12 mouse cellular contexts compared by ENCODE assay signal in genomic region chr3:105402676-105403075, GRCm38 (mm10). TPM values are rescaled to one million over a fixed set of nuclear protein-coding genes. Genes with fewer than 3 reads are reported as not detected.
DNase-seq lines count a peak whose midpoint lies in the region; ATAC-seq and TF ChIP-seq lines count a peak whose summit lies in the region.
"Had no signal": no experiment of that assay in that cellular context is flagged by ENCODE, and none has a peak within 500 bp of the region (broad histone marks: within the 10 kb centered on the region; RNA-seq: fewer than 3 reads in every experiment).

No protein-coding gene starts in this region.

- no peak for TF ChIP-seq POLR2A in kidney, adult 2 months (IDR thresholded peaks at IDR 0.05; ENCODE audit: low read depth, low read length)

- TF ChIP-seq CTCF in kidney, adult 2 months (conservative IDR thresholded peaks at IDR 0.05; ENCODE audit: insufficient read depth, insufficient read length, low read depth, low read length): no peak

- DNase-seq in kidney, adult 2 months: peak; percentile 62
- DNase-seq in kidney, adult 18-20 months: no peak
- peak; percentile 11 to 38 for DNase-seq in kidney, adult 8-10 months
- no peak for DNase-seq in liver, embryonic 11.5 days (ENCODE audit: low spot score)
- no peak for DNase-seq in yolk sac, embryonic 10.5 days (ENCODE audit: low spot score)
- DNase-seq: heart, postnatal 14 days; left cerebral cortex, postnatal 4 days; right cerebral cortex, postnatal 25 days; thymus, adult 18-20 months had no signal

- WGBS in kidney, adult 2 months: 70% methylated on average over 5 of the region's 5 CpGs
- WGBS in liver, embryonic 11.5 days: 22% methylated on average over 5 of the region's 5 CpGs

- H3K36me3 ChIP-seq in kidney, adult 2 months (ENCODE audit: control insufficient read depth, insufficient read depth, low read length): no peaks in the 10 kb centered on the region
- H3K36me3 ChIP-seq in liver, embryonic 11.5 days (ENCODE audit: control insufficient read depth, insufficient read depth, low read length): no peaks in the 10 kb centered on the region
- H3K36me3 ChIP-seq: embryonic facial prominence, embryonic 15.5 days had no signal

- H3K9me3 ChIP-seq in liver, embryonic 11.5 days (ENCODE audit: control insufficient read depth, low read length): no peaks in the 10 kb centered on the region
- H3K9me3 ChIP-seq: embryonic facial prominence, embryonic 15.5 days had no signal

- no peak overlapping the region for H3K4me2 ChIP-seq in liver, embryonic 11.5 days
- H3K4me2 ChIP-seq: embryonic facial prominence, embryonic 15.5 days had no signal

- H3K9ac ChIP-seq in liver, embryonic 11.5 days (ENCODE audit: low read depth, low read length): no peak overlapping the region
- H3K9ac ChIP-seq: embryonic facial prominence, embryonic 15.5 days had no signal

- peak; percentile 99 for ATAC-seq in common myeloid progenitor, adult 5-6 weeks (replicated peaks; ENCODE audit: low read depth, poor library complexity, severe bottlenecking)
- peak; percentile 67 for ATAC-seq in liver, embryonic 11.5 days (replicated peaks; ENCODE audit: low FRiP score)
- ATAC-seq in frontal cortex, adult (ENCODE audit: low TSS enrichment): no peak

- H3K4me3 ChIP-seq in kidney, adult 2 months (ENCODE audit: insufficient read depth, low read depth, low read length): no peak overlapping the region
- H3K4me3 ChIP-seq in liver, embryonic 11.5 days (ENCODE audit: low read depth, low read length): no peak overlapping the region
- H3K4me3 ChIP-seq: embryonic facial prominence, embryonic 15.5 days had no signal

- H3K27ac ChIP-seq in kidney, adult 2 months (ENCODE audit: insufficient read depth, low read depth, low read length): no peak overlapping the region
- H3K27ac ChIP-seq in liver, embryonic 11.5 days (ENCODE audit: low read depth, low read length): no peak overlapping the region
- H3K27ac ChIP-seq: embryonic facial prominence, embryonic 15.5 days had no signal

- H3K4me1 ChIP-seq in kidney, adult 2 months (ENCODE audit: control insufficient read depth, insufficient read depth, low read length): no peaks in the 10 kb centered on the region
- H3K4me1 ChIP-seq in liver, embryonic 11.5 days (replicated peaks; ENCODE audit: control insufficient read depth, insufficient read depth, low read length): no peaks in the 10 kb centered on the region; the same call in 1 of the 2 replicates

- H3K27me3 ChIP-seq in kidney, adult 2 months (replicated peaks; ENCODE audit: control insufficient read depth, insufficient read depth, low read length): no peaks in the 10 kb centered on the region
- no peaks in the 10 kb centered on the region for H3K27me3 ChIP-seq in liver, embryonic 11.5 days (replicated peaks; ENCODE audit: control insufficient read depth, insufficient read depth, low read length)
- H3K27me3 ChIP-seq: embryonic facial prominence, embryonic 15.5 days had no signal

RNA-seq across cellular contexts. Expression of gene Kcnd3, which starts 49.5 kb away (rescaled TPM):
- 5.0 TPM in 2 replicates for polyA plus RNA-seq in kidney, adult 2 months (2012; rRNA removed)
- not detected in 2 replicates for total RNA-seq in common myeloid progenitor, adult 5-6 weeks (2017)
- 0.22 and 0.37 TPM in 2 replicates for polyA plus RNA-seq in liver, embryonic 11.5 days (2014; fragmentation: Nextera tagmentation; extraction: Ambion mirVana)

Comparison
In these comparisons a context has a peak if more than half of its experiments do, and no peak if none do; other contexts are left out.
1. DNase-seq: peak in kidney, adult 2 months (single experiment) and kidney, adult 8-10 months (2 of 2); none in kidney, adult 18-20 months (single experiment), liver, embryonic 11.5 days (single experiment) and yolk sac, embryonic 10.5 days (single experiment).